Comparison of ENCODE assay signal across 24 mouse cellular contexts in the genomic region with DNA sequence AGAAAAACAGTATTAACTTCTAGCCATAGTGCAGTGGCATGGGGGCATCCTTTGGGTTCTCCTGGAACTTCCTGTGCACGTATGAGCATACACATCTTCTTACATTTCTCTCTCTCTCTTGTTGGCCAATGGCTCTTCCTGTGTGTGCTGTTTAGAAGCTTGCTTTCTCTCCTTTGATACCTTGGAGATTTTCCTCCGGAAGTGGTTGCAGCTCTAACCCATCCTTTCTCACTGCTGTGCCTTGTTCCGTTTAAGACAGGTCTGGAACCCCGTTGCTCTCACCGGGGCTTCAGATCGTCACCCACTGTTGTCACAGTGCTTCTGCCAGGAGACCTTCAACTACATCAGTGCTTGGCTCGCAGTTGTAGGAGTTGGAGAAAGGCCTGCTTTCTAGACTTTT. TPM values are rescaled to one million over a fixed set of nuclear protein-coding genes. Genes with fewer than 3 reads are reported as not detected.
DNase-seq lines count a peak whose midpoint lies in the region; ATAC-seq lines count a peak whose summit lies in the region.
"Had no signal": no experiment of that assay in that cellular context is flagged by ENCODE, and none has a peak within 500 bp of the region (broad histone marks: within the 10 kb centered on the region; RNA-seq: fewer than 3 reads in every experiment).

No protein-coding gene starts in this region.

- peak; percentile 36 for DNase-seq in thymus, postnatal 0 days (ENCODE audit: low spot score)
- DNase-seq in thymus, postnatal 25 days, result no peak
- DNase-seq in T-cell, adult 2 months (ENCODE audit: low spot score), result peak; percentile 37
- no peak for DNase-seq in spleen, postnatal 36 days (ENCODE audit: low spot score in 2 of 2)
- no peak for DNase-seq in heart, adult 9 months (ENCODE audit: low spot score in 2 of 2)
- DNase-seq in heart, postnatal 25 days (ENCODE audit: low spot score), result no peak
- DNase-seq: adrenal gland, adult 8-10 months; adrenal gland, postnatal 25 days; B cell, adult 2 months; cerebellum, adult 11-12 months; cerebellum, adult 8-10 months; cerebellum, postnatal 10 days; cerebellum, postnatal 36 days; embryo, embryonic 11 days; gastrocnemius, postnatal 25 days; heart, adult 18-20 months; heart, postnatal 14 days had no signal

- intact Hi-C loops in heart, postnatal 25 days (cut with DNase I), result no loop called here

- peak; percentile 74 for ATAC-seq in inflammation-experienced regulatory T-cells, adult 6 months
- ATAC-seq: forebrain, embryonic 15.5 days; hindbrain, embryonic 16.5 days; Patski had no signal

RNA-seq across cellular contexts. Expression of gene Slc36a1, which starts 17.2 kb away (rescaled TPM):
- polyA plus RNA-seq in thymus, postnatal 0 days (2015; fragmentation: Nextera tagmentation; extraction: Ambion mirVana), result 4.2 TPM in 2 replicates
- 1 to 10 TPM; 3.6 to 4.7 (median 4.6) TPM for polyA plus RNA-seq in inflammation-experienced regulatory T-cells, adult 6 months (2017; shearing (Covaris generic))
- total RNA-seq in heart, postnatal 25 days (2021), result 10 to 100 TPM in 1 of 2 experiments, 1 to 10 TPM in 1; 9.7 to 13.6 TPM

RNA-seq across cellular contexts. Expression of gene Slc36a2, which starts 36.4 kb away (rescaled TPM):
- polyA plus RNA-seq in thymus, postnatal 0 days (2015; fragmentation: Nextera tagmentation; extraction: Ambion mirVana), result 0.24 and 0.53 TPM in 2 replicates
- polyA plus RNA-seq in inflammation-experienced regulatory T-cells, adult 6 months (2017; shearing (Covaris generic)), result under 1 TPM in 1 of 3 experiments, not detected in 2; 0.30 TPM
- 10 to 100 TPM; 14.2 to 14.8 TPM for total RNA-seq in heart, postnatal 25 days (2021)
- total RNA-seq: hematopoietic stem cell, adult 5-6 weeks had no signal
- polyA plus RNA-seq: forebrain, embryonic 12.5 days; forebrain, embryonic 15.5 days; G1E had no signal

Comparison
In these comparisons a context has a peak if more than half of its experiments do, and no peak if none do; other contexts are left out.
1. DNase-seq: peak in thymus, postnatal 0 days (single experiment) and T-cell, adult 2 months (single experiment); none in thymus, postnatal 25 days (single experiment), spleen, postnatal 36 days (0 of 2), heart, adult 9 months (0 of 2) and heart, postnatal 25 days (single experiment).